12 mouse cellular contexts compared by ENCODE assay signal in the genomic region with DNA sequence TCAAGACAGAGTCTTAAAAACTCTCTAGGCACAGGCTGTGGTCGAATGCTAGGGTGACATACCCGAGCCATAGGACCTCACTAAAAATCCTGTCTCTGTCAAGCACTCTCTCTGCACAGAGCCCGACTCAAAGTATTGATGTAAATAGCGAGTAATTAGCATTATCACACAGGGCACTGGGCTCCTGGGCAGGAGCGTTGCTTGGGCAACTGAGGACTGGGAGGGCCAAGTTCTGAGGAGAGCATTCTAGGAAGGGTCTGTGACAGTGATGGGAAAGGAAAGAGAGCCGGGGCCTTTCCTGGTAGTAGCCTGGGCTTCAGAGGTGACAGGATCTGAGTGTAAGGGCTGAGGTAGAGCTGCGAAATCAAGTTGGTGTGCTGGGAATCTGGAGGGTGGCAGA. TPM values are rescaled to one million over a fixed set of nuclear protein-coding genes. Genes with fewer than 3 reads are reported as not detected.
DNase-seq lines count a peak whose midpoint lies in the region; ATAC-seq lines count a peak whose summit lies in the region.
"Had no signal": no experiment of that assay in that cellular context is flagged by ENCODE, and none has a peak within 500 bp of the region (broad histone marks: within the 10 kb centered on the region; RNA-seq: fewer than 3 reads in every experiment).

No protein-coding gene starts in this region.

- no peak overlapping the region for H3K27ac ChIP-seq in liver, embryonic 11.5 days (ENCODE audit: low read depth, low read length)
- H3K27ac ChIP-seq in forebrain, embryonic 14.5 days (ENCODE audit: low read depth, low read length): peak overlapping the region; percentile 93
- 0 out of 2 replicates have a peak overlapping the region, but pooled peaks have one; percentile 34 for H3K27ac ChIP-seq in limb, embryonic 10.5 days
- peak overlapping the region; percentile 22; the same call in 1 of the 2 replicates for H3K27ac ChIP-seq in neural tube, embryonic 14.5 days (ENCODE audit: low read depth, low read length)
- H3K27ac ChIP-seq in kidney, embryonic 16.5 days (ENCODE audit: low read length): no peak overlapping the region
- H3K27ac ChIP-seq: heart, embryonic 13.5 days; liver, embryonic 14.5 days had no signal

- H3K9ac ChIP-seq in liver, embryonic 11.5 days (ENCODE audit: low read depth, low read length): no peak overlapping the region
- H3K9ac ChIP-seq in forebrain, embryonic 14.5 days (ENCODE audit: low read length): peak overlapping the region; percentile 86; the same call in 1 of the 2 replicates
- peak overlapping the region; percentile 5; the same call in 1 of the 2 replicates for H3K9ac ChIP-seq in neural tube, embryonic 14.5 days (replicated peaks; ENCODE audit: low read depth, low read length)
- H3K9ac ChIP-seq in kidney, embryonic 16.5 days (replicated peaks; ENCODE audit: low read length): no peak overlapping the region
- H3K9ac ChIP-seq: heart, embryonic 13.5 days; liver, embryonic 14.5 days had no signal

- WGBS in liver, embryonic 11.5 days: 53% methylated on average over 7 of the region's 7 CpGs
- 11% methylated on average over 7 of the region's 7 CpGs for WGBS in forebrain, embryonic 14.5 days
- 29% methylated on average over 7 of the region's 7 CpGs for WGBS in limb, embryonic 10.5 days
- WGBS in neural tube, embryonic 14.5 days: 22% methylated on average over 7 of the region's 7 CpGs
- WGBS in kidney, embryonic 16.5 days: 50% methylated on average over 7 of the region's 7 CpGs

- no peak for ATAC-seq in liver, embryonic 11.5 days (replicated peaks; ENCODE audit: low FRiP score)
- no peak for ATAC-seq in forebrain, embryonic 14.5 days
- no peak for ATAC-seq in neural tube, embryonic 14.5 days (ENCODE audit: low read depth)
- ATAC-seq in kidney, embryonic 16.5 days (ENCODE audit: low FRiP score, low TSS enrichment): no peak
- ATAC-seq in megakaryocyte-erythroid progenitor cell, adult 5-6 weeks (replicated peaks; ENCODE audit: low FRiP score, low TSS enrichment, poor library complexity, severe bottlenecking): no peak

- no peaks in the 10 kb centered on the region for H3K36me3 ChIP-seq in liver, embryonic 11.5 days (ENCODE audit: control insufficient read depth, insufficient read depth, low read length)
- peaks cover 7% of the 10 kb centered on the region for H3K36me3 ChIP-seq in forebrain, embryonic 14.5 days (ENCODE audit: control insufficient read depth, insufficient read depth, low read length)
- H3K36me3 ChIP-seq in limb, embryonic 10.5 days: peaks cover 6% of the 10 kb centered on the region
- peaks cover 3% of the 10 kb centered on the region; the same call in 1 of the 2 replicates for H3K36me3 ChIP-seq in neural tube, embryonic 14.5 days (ENCODE audit: control insufficient read depth, insufficient read depth, low read length)
- no peaks in the 10 kb centered on the region for H3K36me3 ChIP-seq in kidney, embryonic 16.5 days (ENCODE audit: insufficient read depth, low read length)
- H3K36me3 ChIP-seq: heart, embryonic 13.5 days had no signal

- peaks cover 44% of the 10 kb centered on the region for H3K27me3 ChIP-seq in liver, embryonic 11.5 days (replicated peaks; ENCODE audit: control insufficient read depth, insufficient read depth, low read length)
- no peaks in the 10 kb centered on the region for H3K27me3 ChIP-seq in forebrain, embryonic 14.5 days (replicated peaks; ENCODE audit: control insufficient read depth, insufficient read depth, low read length)
- peaks cover 28% of the 10 kb centered on the region for H3K27me3 ChIP-seq in limb, embryonic 10.5 days (ENCODE audit: low read depth, poor library complexity, severe bottlenecking)
- H3K27me3 ChIP-seq in neural tube, embryonic 14.5 days (ENCODE audit: control insufficient read depth, insufficient read depth, low read length): no peaks in the 10 kb centered on the region
- H3K27me3 ChIP-seq in kidney, embryonic 16.5 days (ENCODE audit: insufficient read depth, low read length): peaks cover 57% of the 10 kb centered on the region

- H3K4me1 ChIP-seq in liver, embryonic 11.5 days (replicated peaks; ENCODE audit: control insufficient read depth, insufficient read depth, low read length): peaks cover 40% of the 10 kb centered on the region
- peaks cover 26% of the 10 kb centered on the region for H3K4me1 ChIP-seq in forebrain, embryonic 14.5 days (ENCODE audit: control insufficient read depth, insufficient read depth, low read length)
- H3K4me1 ChIP-seq in limb, embryonic 10.5 days: peaks cover 60% of the 10 kb centered on the region
- peaks cover 36% of the 10 kb centered on the region for H3K4me1 ChIP-seq in neural tube, embryonic 14.5 days (ENCODE audit: control insufficient read depth, insufficient read depth, low read length)
- peaks cover 42% of the 10 kb centered on the region for H3K4me1 ChIP-seq in kidney, embryonic 16.5 days (ENCODE audit: insufficient read depth, low read length)

- H3K9me3 ChIP-seq in liver, embryonic 11.5 days (ENCODE audit: control insufficient read depth, low read length): no peaks in the 10 kb centered on the region
- no peaks in the 10 kb centered on the region for H3K9me3 ChIP-seq in forebrain, embryonic 14.5 days (replicated peaks; ENCODE audit: control insufficient read depth, low read length)
- H3K9me3 ChIP-seq in limb, embryonic 10.5 days (replicated peaks): no peaks in the 10 kb centered on the region
- H3K9me3 ChIP-seq in neural tube, embryonic 14.5 days (ENCODE audit: control insufficient read depth, low read length): no peaks in the 10 kb centered on the region
- H3K9me3 ChIP-seq in kidney, embryonic 16.5 days (ENCODE audit: low read length): no peaks in the 10 kb centered on the region
- H3K9me3 ChIP-seq: heart, embryonic 13.5 days had no signal

- peak overlapping the region; percentile 6; the same call in 1 of the 2 replicates for H3K4me2 ChIP-seq in liver, embryonic 11.5 days
- H3K4me2 ChIP-seq in forebrain, embryonic 14.5 days (ENCODE audit: low read length): peak overlapping the region; percentile 95
- H3K4me2 ChIP-seq in neural tube, embryonic 14.5 days (ENCODE audit: low read depth, low read length): peak overlapping the region; percentile 95
- H3K4me2 ChIP-seq in kidney, embryonic 16.5 days (replicated peaks; ENCODE audit: low read depth, low read length): no peak overlapping the region

- H3K4me3 ChIP-seq in liver, embryonic 11.5 days (ENCODE audit: low read depth, low read length): no peak overlapping the region
- peak overlapping the region; percentile 74 for H3K4me3 ChIP-seq in forebrain, embryonic 14.5 days (ENCODE audit: low read depth, low read length)
- peak overlapping the region; percentile 76; the same call in 1 of the 2 replicates for H3K4me3 ChIP-seq in limb, embryonic 10.5 days
- peak overlapping the region; percentile 72 for H3K4me3 ChIP-seq in neural tube, embryonic 14.5 days (ENCODE audit: low read depth, low read length)
- no peak overlapping the region for H3K4me3 ChIP-seq in kidney, embryonic 16.5 days (ENCODE audit: low read length)
- H3K4me3 ChIP-seq: heart, embryonic 13.5 days had no signal

- no peak for DNase-seq in liver, embryonic 11.5 days (ENCODE audit: low spot score)
- DNase-seq in liver: no peak
- no peak for DNase-seq in forebrain, embryonic 14.5 days (ENCODE audit: low spot score)
- no peak for DNase-seq in limb, embryonic 10.5 days (ENCODE audit: low spot score)
- no peak for DNase-seq in frontal cortex, adult 2 months (ENCODE audit: extremely low spot score in 1 of 2, low spot score in 1 of 2)
- DNase-seq: gastrocnemius, postnatal 14 days had no signal

RNA-seq across cellular contexts. Expression of a gene that starts 2.4 kb away (rescaled TPM):
- 6.1 and 7.5 TPM in 2 replicates for polyA plus RNA-seq in liver, embryonic 11.5 days (2014; fragmentation: Nextera tagmentation; extraction: Ambion mirVana)
- 167 and 205 TPM in 2 replicates for polyA plus RNA-seq in forebrain, embryonic 14.5 days (2014; fragmentation: Nextera tagmentation; extraction: Ambion mirVana)
- polyA plus RNA-seq in limb, embryonic 10.5 days (2016; fragmentation: Nextera tagmentation; extraction: Ambion mirVana): 24.0 and 32.9 TPM in 2 replicates
- polyA plus RNA-seq in neural tube, embryonic 14.5 days (2014; fragmentation: Nextera tagmentation; extraction: Ambion mirVana): 190 and 228 TPM in 2 replicates
- 3.0 and 3.5 TPM in 2 replicates for polyA plus RNA-seq in kidney, embryonic 16.5 days (2015; fragmentation: Nextera tagmentation; extraction: Ambion mirVana)
- 90.5 and 91.9 TPM in 2 replicates for polyA plus RNA-seq in frontal cortex, adult 2 months (2012; rRNA removed)
- 2.5 and 2.9 TPM in 2 replicates for total RNA-seq in megakaryocyte-erythroid progenitor cell, adult 5-6 weeks (2014; fragmentation: Nextera tagmentation)
- total RNA-seq in megakaryocyte-erythroid progenitor cell, adult 5-6 weeks (2017): 0.19 and 14.6 TPM in 2 replicates

RNA-seq across cellular contexts. Expression of a gene that starts 17.0 kb away (rescaled TPM):
- polyA plus RNA-seq in liver, embryonic 11.5 days (2014; fragmentation: Nextera tagmentation; extraction: Ambion mirVana): 6.0 and 6.9 TPM in 2 replicates
- polyA plus RNA-seq in forebrain, embryonic 14.5 days (2014; fragmentation: Nextera tagmentation; extraction: Ambion mirVana): 5.7 and 9.8 TPM in 2 replicates
- polyA plus RNA-seq in limb, embryonic 10.5 days (2016; fragmentation: Nextera tagmentation; extraction: Ambion mirVana): 5.4 and 6.1 TPM in 2 replicates
- 1.8 and 3.6 TPM in 2 replicates for polyA plus RNA-seq in neural tube, embryonic 14.5 days (2014; fragmentation: Nextera tagmentation; extraction: Ambion mirVana)
- 19.6 and 25.1 TPM in 2 replicates for polyA plus RNA-seq in kidney, embryonic 16.5 days (2015; fragmentation: Nextera tagmentation; extraction: Ambion mirVana)
- 22.1 and 26.9 TPM in 2 replicates for polyA plus RNA-seq in frontal cortex, adult 2 months (2012; rRNA removed)
- not detected in 2 replicates for total RNA-seq in megakaryocyte-erythroid progenitor cell, adult 5-6 weeks (2014; fragmentation: Nextera tagmentation)
- not detected in 2 replicates for total RNA-seq in megakaryocyte-erythroid progenitor cell, adult 5-6 weeks (2017)
- total RNA-seq: common myeloid progenitor, adult 5-6 weeks had no signal

RNA-seq across cellular contexts. Expression of a gene that starts 24.4 kb away (rescaled TPM):
- polyA plus RNA-seq in liver, embryonic 11.5 days (2014; fragmentation: Nextera tagmentation; extraction: Ambion mirVana): 51.6 and 53.7 TPM in 2 replicates
- polyA plus RNA-seq in forebrain, embryonic 14.5 days (2014; fragmentation: Nextera tagmentation; extraction: Ambion mirVana): 46.6 and 51.3 TPM in 2 replicates
- 58.8 and 71.8 TPM in 2 replicates for polyA plus RNA-seq in limb, embryonic 10.5 days (2016; fragmentation: Nextera tagmentation; extraction: Ambion mirVana)
- polyA plus RNA-seq in neural tube, embryonic 14.5 days (2014; fragmentation: Nextera tagmentation; extraction: Ambion mirVana): 46.9 and 62.4 TPM in 2 replicates
- polyA plus RNA-seq in kidney, embryonic 16.5 days (2015; fragmentation: Nextera tagmentation; extraction: Ambion mirVana): 270 and 295 TPM in 2 replicates
- polyA plus RNA-seq in frontal cortex, adult 2 months (2012; rRNA removed): 20.3 and 21.4 TPM in 2 replicates
- total RNA-seq in megakaryocyte-erythroid progenitor cell, adult 5-6 weeks (2014; fragmentation: Nextera tagmentation): 34.9 and 39.2 TPM in 2 replicates
- 28.1 and 35.4 TPM in 2 replicates for total RNA-seq in megakaryocyte-erythroid progenitor cell, adult 5-6 weeks (2017)

RNA-seq across cellular contexts. Expression of a gene that starts 57.8 kb away (rescaled TPM):
- 3.2 and 4.4 TPM in 2 replicates for polyA plus RNA-seq in liver, embryonic 11.5 days (2014; fragmentation: Nextera tagmentation; extraction: Ambion mirVana)
- polyA plus RNA-seq in forebrain, embryonic 14.5 days (2014; fragmentation: Nextera tagmentation; extraction: Ambion mirVana): 0.37 and 1.2 TPM in 2 replicates
- 2.6 and 3.4 TPM in 2 replicates for polyA plus RNA-seq in limb, embryonic 10.5 days (2016; fragmentation: Nextera tagmentation; extraction: Ambion mirVana)
- 0.50 and 0.75 TPM in 2 replicates for polyA plus RNA-seq in neural tube, embryonic 14.5 days (2014; fragmentation: Nextera tagmentation; extraction: Ambion mirVana)
- 7.5 and 8.5 TPM in 2 replicates for polyA plus RNA-seq in kidney, embryonic 16.5 days (2015; fragmentation: Nextera tagmentation; extraction: Ambion mirVana)
- polyA plus RNA-seq in frontal cortex, adult 2 months (2012; rRNA removed): 0.34 and 0.40 TPM in 2 replicates
- 0.74 and 0.98 TPM in 2 replicates for total RNA-seq in megakaryocyte-erythroid progenitor cell, adult 5-6 weeks (2014; fragmentation: Nextera tagmentation)
- total RNA-seq in megakaryocyte-erythroid progenitor cell, adult 5-6 weeks (2017): 5.6 TPM in 1 of 2 replicates, not detected in the other

Comparison
In these comparisons a context has a peak if more than half of its experiments do, and no peak if none do; other contexts are left out.
1. H3K27ac ChIP-seq: peak in forebrain, embryonic 14.5 days (single experiment), limb, embryonic 10.5 days (single experiment) and neural tube, embryonic 14.5 days (single experiment); none in liver, embryonic 11.5 days (single experiment) and kidney, embryonic 16.5 days (single experiment).
2. H3K4me3 ChIP-seq: peak in forebrain, embryonic 14.5 days (single experiment), limb, embryonic 10.5 days (single experiment) and neural tube, embryonic 14.5 days (single experiment); none in liver, embryonic 11.5 days (single experiment) and kidney, embryonic 16.5 days (single experiment).
3. H3K9ac ChIP-seq: peak in forebrain, embryonic 14.5 days (single experiment) and neural tube, embryonic 14.5 days (single experiment); none in liver, embryonic 11.5 days (single experiment) and kidney, embryonic 16.5 days (single experiment).